Comparison of ENCODE assay signal across 8 mouse cellular contexts in genomic region chr2:181581402-181582120, GRCm38 (mm10). TPM values are rescaled to one million over a fixed set of nuclear protein-coding genes. Genes with fewer than 3 reads are reported as not detected.
DNase-seq lines count a peak whose midpoint lies in the region; ATAC-seq and TF ChIP-seq lines count a peak whose summit lies in the region.

No protein-coding gene starts in this region.

- H3K9me3 ChIP-seq in lung, embryonic 14.5 days (ENCODE audit: low read depth, low read length): no peaks in the 10 kb centered on the region
- H3K9me3 ChIP-seq in neural tube, embryonic 15.5 days (replicated peaks): no peaks in the 10 kb centered on the region

- peak overlapping the region; percentile 84 for H3K9ac ChIP-seq in lung, embryonic 14.5 days
- H3K9ac ChIP-seq in neural tube, embryonic 15.5 days (replicated peaks): peak overlapping the region; percentile 86

- H3K36me3 ChIP-seq in lung, embryonic 14.5 days (ENCODE audit: insufficient read depth): peaks cover 30% of the 10 kb centered on the region
- H3K36me3 ChIP-seq in neural tube, embryonic 15.5 days: peaks cover 34% of the 10 kb centered on the region
- H3K36me3 ChIP-seq in thymus, adult 2 months (ENCODE audit: control insufficient read depth, insufficient read depth, low read length): peaks cover 3% of the 10 kb centered on the region; the same call in 1 of the 2 replicates

- H3K4me2 ChIP-seq in lung, embryonic 14.5 days: peak overlapping the region; percentile 98
- H3K4me2 ChIP-seq in neural tube, embryonic 15.5 days: peak overlapping the region; percentile 91

- no peak for TF ChIP-seq CTCF in lung, embryonic 14.5 days (IDR thresholded peaks at IDR 0.05; ENCODE audit: low read depth)
- TF ChIP-seq CTCF in thymus, adult 2 months (IDR thresholded peaks at IDR 0.05; ENCODE audit: borderline replicate concordance, control insufficient read depth, extremely low read depth, insufficient read depth, low read length, poor library complexity): no peak; the same call in 1 of the 2 replicates

- 0 out of 2 replicates have a peak, but pooled peaks have one; percentile 52 for TF ChIP-seq POLR2A in thymus, adult 2 months (IDR thresholded peaks at IDR 0.05; ENCODE audit: control insufficient read depth, extremely low read depth, insufficient read depth, low read length, poor library complexity)

- peak overlapping the region; percentile 94 for H3K27ac ChIP-seq in lung, embryonic 14.5 days (ENCODE audit: low read depth)
- H3K27ac ChIP-seq in neural tube, embryonic 15.5 days (replicated peaks): peak overlapping the region; percentile 91
- H3K27ac ChIP-seq in thymus, adult 2 months (ENCODE audit: control insufficient read depth, insufficient read depth, low read length): peak overlapping the region; percentile 85

- DNase-seq in Muller cell, postnatal 12 days (ENCODE audit: inconsistent ontology term): peak; percentile 82
- peak; percentile 89 for DNase-seq in cerebellum, adult 9-11 months
- DNase-seq in forelimb bud, embryonic 11.5 days (ENCODE audit: low read depth, low spot score): peak; percentile 62
- DNase-seq in layer of hippocampus, adult 9-10 months (ENCODE audit: low spot score): peak; percentile 63
- DNase-seq in lung, embryonic 14.5 days: peak; percentile 88
- DNase-seq in thymus, adult 2 months: peak; percentile 86

- peak; percentile 48 to 66 for ATAC-seq in hematopoietic stem cell, adult 5-6 weeks (replicated peaks in 1 of 2; ENCODE audit: insufficient read depth in 1 of 2, low FRiP score in 2 of 2, low TSS enrichment in 1 of 2, low read depth in 1 of 2, poor library complexity in 2 of 2, severe bottlenecking in 2 of 2)
- peak; percentile 82 for ATAC-seq in lung, embryonic 14.5 days (ENCODE audit: insufficient read depth)
- peak; percentile 80 for ATAC-seq in neural tube, embryonic 15.5 days (ENCODE audit: low FRiP score)

- no peaks in the 10 kb centered on the region for H3K27me3 ChIP-seq in lung, embryonic 14.5 days (ENCODE audit: insufficient read depth, low read length)
- H3K27me3 ChIP-seq in neural tube, embryonic 15.5 days (replicated peaks): no peaks in the 10 kb centered on the region
- no peaks in the 10 kb centered on the region for H3K27me3 ChIP-seq in thymus, adult 2 months (ENCODE audit: control insufficient read depth, insufficient read depth, low read length)

- peaks cover 8% of the 10 kb centered on the region for H3K4me1 ChIP-seq in lung, embryonic 14.5 days (ENCODE audit: insufficient read depth)
- H3K4me1 ChIP-seq in neural tube, embryonic 15.5 days: peaks cover 57% of the 10 kb centered on the region
- peaks cover 12% of the 10 kb centered on the region for H3K4me1 ChIP-seq in thymus, adult 2 months (replicated peaks; ENCODE audit: control insufficient read depth, insufficient read depth, low read length)

- 1% methylated on average over 49 of the region's 49 CpGs for WGBS in lung, embryonic 14.5 days
- under 1% methylated on average over 49 of the region's 49 CpGs for WGBS in neural tube, embryonic 15.5 days
- WGBS in thymus, adult 2 months: under 1% methylated on average over 49 of the region's 49 CpGs

- peak overlapping the region; percentile 79 for H3K4me3 ChIP-seq in lung, embryonic 14.5 days (ENCODE audit: low read depth, low read length)
- H3K4me3 ChIP-seq in neural tube, embryonic 15.5 days (replicated peaks): peak overlapping the region; percentile 60
- peak overlapping the region; percentile 95 for H3K4me3 ChIP-seq in thymus, adult 2 months (ENCODE audit: control insufficient read depth, insufficient read depth, low read length)

RNA-seq across cellular contexts. Expression of gene Uckl1, which starts 3.1 kb away (rescaled TPM):
- total RNA-seq in hematopoietic stem cell, adult 5-6 weeks (2017): 66.1 and 82.4 TPM in 2 replicates
- 36.9 and 38.3 TPM in 2 replicates for polyA plus RNA-seq in lung, embryonic 14.5 days (2014; fragmentation: Nextera tagmentation; extraction: Ambion mirVana)
- 65.6 and 66.7 TPM in 2 replicates for polyA plus RNA-seq in neural tube, embryonic 15.5 days (2015; fragmentation: Nextera tagmentation; extraction: Ambion mirVana)
- polyA plus RNA-seq in thymus, adult 2 months (2012; rRNA removed): 266 and 327 TPM in 2 replicates

RNA-seq across cellular contexts. Expression of gene Prpf6, which starts 10.1 kb away (rescaled TPM):
- 74.3 and 120 TPM in 2 replicates for total RNA-seq in hematopoietic stem cell, adult 5-6 weeks (2017)
- polyA plus RNA-seq in lung, embryonic 14.5 days (2014; fragmentation: Nextera tagmentation; extraction: Ambion mirVana): 58.8 and 59.6 TPM in 2 replicates
- polyA plus RNA-seq in neural tube, embryonic 15.5 days (2015; fragmentation: Nextera tagmentation; extraction: Ambion mirVana): 58.2 and 61.1 TPM in 2 replicates
- polyA plus RNA-seq in thymus, adult 2 months (2012; rRNA removed): 22.2 and 22.5 TPM in 2 replicates

RNA-seq across cellular contexts. Expression of gene Zfp512b, which starts 11.0 kb away (rescaled TPM):
- 17.1 and 40.2 TPM in 2 replicates for total RNA-seq in hematopoietic stem cell, adult 5-6 weeks (2017)
- 52.5 and 58.6 TPM in 2 replicates for polyA plus RNA-seq in lung, embryonic 14.5 days (2014; fragmentation: Nextera tagmentation; extraction: Ambion mirVana)
- 68.1 and 87.0 TPM in 2 replicates for polyA plus RNA-seq in neural tube, embryonic 15.5 days (2015; fragmentation: Nextera tagmentation; extraction: Ambion mirVana)
- polyA plus RNA-seq in thymus, adult 2 months (2012; rRNA removed): 87.6 and 89.1 TPM in 2 replicates

RNA-seq across cellular contexts. Expression of gene Samd10, which starts 17.5 kb away (rescaled TPM):
- 9.0 and 9.2 TPM in 2 replicates for total RNA-seq in hematopoietic stem cell, adult 5-6 weeks (2017)
- 23.2 and 27.8 TPM in 2 replicates for polyA plus RNA-seq in lung, embryonic 14.5 days (2014; fragmentation: Nextera tagmentation; extraction: Ambion mirVana)
- polyA plus RNA-seq in neural tube, embryonic 15.5 days (2015; fragmentation: Nextera tagmentation; extraction: Ambion mirVana): 164 and 191 TPM in 2 replicates
- 26.5 and 29.0 TPM in 2 replicates for polyA plus RNA-seq in thymus, adult 2 months (2012; rRNA removed)

Comparison
In these comparisons a context has a peak if more than half of its experiments do, and no peak if none do; other contexts are left out.
1. Peak in every context shown above with its lines: DNase-seq, ATAC-seq, H3K4me3 ChIP-seq and H3K27ac ChIP-seq.